Mouse (Mus musculus) CH12.LX (cell line): ENCODE data around the gene Hist1h3f.
"Not testable (repeated sequence)": the region's sequence is repeated elsewhere in the genome, so short reads cannot be mapped to it uniquely, and the experiment has no call there.

ENCODE experiments used
- CTCF ChIP-seq, 2 experiments: IDR thresholded peaks in 1 of 2; conservative IDR thresholded peaks in 1 of 2; 2 replicates each; pipeline ENCODE4 v1.5.1; 2011 to 2012; ENCODE audit warnings: low read depth in 2 of 2, low read length in 2 of 2, improper control_type of control experiment in 1 of 2, inconsistent platforms in 1 of 2, mild to moderate bottlenecking in 1 of 2, moderate library complexity in 1 of 2
- E2F4 ChIP-seq: IDR thresholded peaks from 2 replicates; pipeline ENCODE4 v1.6.1; 2011; ENCODE audit warnings: low read depth, low read length, improper control_type of control experiment; ENCODE audit not compliant: insufficient replicate concordance
- EP300 ChIP-seq: IDR thresholded peaks from 2 replicates; pipeline ENCODE4 v1.6.1; 2011; ENCODE audit warnings: low read length, improper control_type of control experiment
- MYC ChIP-seq: IDR thresholded peaks from 2 replicates; pipeline ENCODE4 v1.6.1; 2011; ENCODE audit warnings: low read depth, mild to moderate bottlenecking, improper control_type of control experiment, low read length
- POLR2A ChIP-seq: IDR thresholded peaks from 2 replicates; pipeline ENCODE4 v1.6.1; 2011; ENCODE audit warnings: low read depth, mild to moderate bottlenecking, improper control_type of control experiment, low read length
- POLR2AphosphoS2 ChIP-seq: IDR thresholded peaks from 2 replicates; pipeline ENCODE4 v1.6.1; 2011; ENCODE audit warnings: low read depth, low read length, improper control_type of control experiment

DNA sequence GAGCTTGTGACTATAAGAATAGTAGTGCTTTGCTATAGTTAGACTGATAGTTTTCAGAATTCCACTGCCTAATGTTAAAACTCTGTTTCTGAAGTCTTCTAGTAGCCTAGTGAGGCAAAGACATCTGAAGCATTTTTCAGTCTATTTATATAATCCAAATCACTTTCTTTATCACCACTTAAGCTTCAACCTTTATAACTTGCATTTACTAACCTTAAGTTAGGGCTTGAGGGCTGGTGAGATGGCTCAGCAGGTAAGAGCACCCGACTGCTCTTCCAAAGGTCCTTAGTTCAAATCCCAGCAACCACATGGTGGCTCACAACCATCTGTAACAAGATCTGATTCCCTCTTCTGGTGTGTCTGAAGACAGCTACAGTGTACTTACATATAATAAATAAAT is 4.0 kb upstream of the Hist1h3f start:
- TF ChIP-seq CTCF (conservative IDR thresholded peaks at IDR 0.05 in 1 of 2, IDR thresholded peaks at IDR 0.05 in 1 of 2; ENCODE audit: low read depth in 2 of 2, low read length in 2 of 2); POLR2A; EP300; MYC; E2F4; POLR2AphosphoS2: not testable (repeated sequence)
